ENCODE assay signal across 8 mouse cellular contexts in genomic region chr15:98699190-98700105, GRCm38 (mm10). TPM values are rescaled to one million over a fixed set of nuclear protein-coding genes. Genes with fewer than 3 reads are reported as not detected.
DNase-seq lines count a peak whose midpoint lies in the region; ATAC-seq and TF ChIP-seq lines count a peak whose summit lies in the region.

No protein-coding gene starts in this region.

- intact Hi-C loops in left cerebral cortex, postnatal 36 days (cut with DNase I): loop anchor here (1.0 to 2.0 kb wide), 2 partner anchors 23 to 35 kb away; partner anchors contain the start of gene Rnd1

- peak overlapping the region; percentile 53 for H3K4me2 ChIP-seq in intestine, postnatal 0 days (replicated peaks; ENCODE audit: low read depth)
- peak overlapping the region; percentile 57 for H3K4me2 ChIP-seq in midbrain, embryonic 11.5 days

- H3K4me1 ChIP-seq in intestine, postnatal 0 days (replicated peaks; ENCODE audit: control insufficient read depth, insufficient read depth, low read length): no peaks in the 10 kb centered on the region
- peaks cover 7% of the 10 kb centered on the region; the same call in 1 of the 2 replicates for H3K4me1 ChIP-seq in midbrain, embryonic 11.5 days (ENCODE audit: control insufficient read depth, insufficient read depth, low read length)

- no peak overlapping the region for H3K9ac ChIP-seq in intestine, postnatal 0 days (ENCODE audit: low read depth, low read length)
- H3K9ac ChIP-seq in midbrain, embryonic 11.5 days (ENCODE audit: low read length): peak overlapping the region; percentile 50; the same call in 1 of the 2 replicates

- peak; percentile 85 to 94 for DNase-seq in adrenal gland, adult (ENCODE audit: inconsistent age in 2 of 2, low spot score in 1 of 2)
- peak; percentile 92 for DNase-seq in embryo, embryonic 11 days
- peak; percentile 84 to 86 for DNase-seq in gastrocnemius, postnatal 4 days (ENCODE audit: low spot score in 2 of 2)
- peak; percentile 92 to 95 for DNase-seq in left cerebral cortex, postnatal 36 days (ENCODE audit: low spot score in 2 of 2)
- DNase-seq in midbrain, embryonic 11.5 days (ENCODE audit: low spot score, missing footprints): peak; percentile 99
- peak; percentile 97 for DNase-seq in right cerebral cortex, postnatal 4 days
- peak; percentile 74 for DNase-seq in yolk sac, embryonic 10.5 days (ENCODE audit: low spot score)

- H3K36me3 ChIP-seq in intestine, postnatal 0 days (ENCODE audit: control insufficient read depth, insufficient read depth): no peaks in the 10 kb centered on the region
- no peaks in the 10 kb centered on the region for H3K36me3 ChIP-seq in midbrain, embryonic 11.5 days (ENCODE audit: control insufficient read depth, insufficient read depth, low read length)

- H3K27ac ChIP-seq in intestine, postnatal 0 days (ENCODE audit: low read depth, low read length): no peak overlapping the region
- no peak overlapping the region for H3K27ac ChIP-seq in midbrain, embryonic 11.5 days (ENCODE audit: low read depth, low read length)

- peaks cover 31% of the 10 kb centered on the region for H3K27me3 ChIP-seq in intestine, postnatal 0 days (replicated peaks; ENCODE audit: control insufficient read depth, insufficient read depth, low read length)
- peaks cover 18% of the 10 kb centered on the region for H3K27me3 ChIP-seq in midbrain, embryonic 11.5 days (ENCODE audit: control insufficient read depth, insufficient read depth, low read length)

- no peaks in the 10 kb centered on the region for H3K9me3 ChIP-seq in intestine, postnatal 0 days (ENCODE audit: control insufficient read depth)
- H3K9me3 ChIP-seq in midbrain, embryonic 11.5 days (ENCODE audit: control insufficient read depth, low read length): no peaks in the 10 kb centered on the region

- peak overlapping the region; percentile 18; the same call in 1 of the 2 replicates for H3K4me3 ChIP-seq in intestine, postnatal 0 days (ENCODE audit: low read depth, low read length)
- peak overlapping the region; percentile 24 for H3K4me3 ChIP-seq in midbrain, embryonic 11.5 days (ENCODE audit: low read depth, low read length)

- whole genome bisulfite sequencing in intestine, postnatal 0 days: 5% methylated on average over 40 of the region's 40 CpGs
- 6% methylated on average over 40 of the region's 40 CpGs for WGBS in midbrain, embryonic 11.5 days

- ATAC-seq in intestine, postnatal 0 days: peak; percentile 70
- ATAC-seq in midbrain, embryonic 11.5 days (ENCODE audit: low FRiP score): peak; percentile 84

- peak; percentile 97 for TF ChIP-seq CTCF in intestine, postnatal 0 days (IDR thresholded peaks at IDR 0.05; ENCODE audit: low read depth)

RNA-seq across cellular contexts. Expression of gene Ccdc65, which starts 8.6 kb away (rescaled TPM):
- total RNA-seq in gastrocnemius, postnatal 4 days (2021): not detected
- 0.27 and 0.38 TPM in 2 replicates for polyA plus RNA-seq in intestine, postnatal 0 days (2015; fragmentation: Nextera tagmentation; extraction: Ambion mirVana)
- 10 to 100 TPM; 12.5 to 14.4 TPM for total RNA-seq in left cerebral cortex, postnatal 36 days (2021)
- polyA plus RNA-seq in midbrain, embryonic 11.5 days (2014; fragmentation: Nextera tagmentation; extraction: Ambion mirVana): 0.71 and 1.4 TPM in 2 replicates

RNA-seq across cellular contexts. Expression of gene Rnd1, which starts 22.2 kb away (rescaled TPM):
- total RNA-seq in gastrocnemius, postnatal 4 days (2021): 1 to 10 TPM in 1 of 2 experiments, under 1 TPM in 1; 0.75 to 1.2 TPM
- polyA plus RNA-seq in intestine, postnatal 0 days (2015; fragmentation: Nextera tagmentation; extraction: Ambion mirVana): 1.1 and 1.4 TPM in 2 replicates
- 10 to 100 TPM; 29.4 to 32.6 TPM for total RNA-seq in left cerebral cortex, postnatal 36 days (2021)
- 6.1 and 6.3 TPM in 2 replicates for polyA plus RNA-seq in midbrain, embryonic 11.5 days (2014; fragmentation: Nextera tagmentation; extraction: Ambion mirVana)

RNA-seq across cellular contexts. Expression of gene Fkbp11, which starts 28.6 kb away (rescaled TPM):
- 10 to 100 TPM; 16.6 to 17.2 TPM for total RNA-seq in gastrocnemius, postnatal 4 days (2021)
- 30.9 and 32.4 TPM in 2 replicates for polyA plus RNA-seq in intestine, postnatal 0 days (2015; fragmentation: Nextera tagmentation; extraction: Ambion mirVana)
- total RNA-seq in left cerebral cortex, postnatal 36 days (2021): 1 to 10 TPM; 1.5 to 2.1 TPM
- 10.3 and 10.5 TPM in 2 replicates for polyA plus RNA-seq in midbrain, embryonic 11.5 days (2014; fragmentation: Nextera tagmentation; extraction: Ambion mirVana)

RNA-seq across cellular contexts. Expression of gene Ddx23, which starts 36.8 kb away (rescaled TPM):
- total RNA-seq in gastrocnemius, postnatal 4 days (2021): 10 to 100 TPM; 62.5 to 67.3 TPM
- polyA plus RNA-seq in intestine, postnatal 0 days (2015; fragmentation: Nextera tagmentation; extraction: Ambion mirVana): 9.0 and 11.7 TPM in 2 replicates
- total RNA-seq in left cerebral cortex, postnatal 36 days (2021): 10 to 100 TPM; 80.2 to 82.7 TPM
- 24.8 and 24.9 TPM in 2 replicates for polyA plus RNA-seq in midbrain, embryonic 11.5 days (2014; fragmentation: Nextera tagmentation; extraction: Ambion mirVana)

Comparison
In these comparisons a context has a peak if more than half of its experiments do, and no peak if none do; other contexts are left out.
1. RNA of gene Ccdc65, which starts 8.6 kb away (total RNA-seq): 12.5 to 14.4 TPM in left cerebral cortex, postnatal 36 days; not detected in gastrocnemius, postnatal 4 days; every median in the first group is over 10 times any median in the second.
2. RNA of gene Rnd1, which starts 22.2 kb away (total RNA-seq): 29.4 to 32.6 TPM in left cerebral cortex, postnatal 36 days; 0.75 to 1.2 TPM in gastrocnemius, postnatal 4 days; every median in the first group is over 10 times any median in the second.
3. RNA of gene Fkbp11, which starts 28.6 kb away (total RNA-seq): 16.6 to 17.2 TPM in gastrocnemius, postnatal 4 days; 1.5 to 2.1 TPM in left cerebral cortex, postnatal 36 days; every median in the first group is over 4 times any median in the second.
4. Peak in every context shown above with its lines, with median percentiles within 50 percentile points of each other: DNase-seq.